Mouse (Mus musculus): ENCODE data around the gene Snorc. TPM values are rescaled to one million over a fixed set of nuclear protein-coding genes. Genes with fewer than 3 reads are reported as not detected.

Snorc gene
- polyA plus RNA-seq, 1 experiment from 2014 or later: 1.8 TPM

- no peaks in the 10 kb centered on the region for H3K9me3 ChIP-seq (ENCODE audit: control insufficient read depth, low read length)
- no peaks in the 10 kb centered on the region for H3K27me3 ChIP-seq (ENCODE audit: control insufficient read depth, insufficient read depth, low read length)
- H3K27ac ChIP-seq (ENCODE audit: low read depth, low read length): no peak overlapping the region
- no peak overlapping the region for H3K4me2 ChIP-seq (ENCODE audit: low read depth, low read length)
- no peak overlapping the region for H3K4me3 ChIP-seq (ENCODE audit: low read depth, low read length)
- H3K36me3 ChIP-seq (ENCODE audit: control insufficient read depth, insufficient read depth, low read length): no peaks in the 10 kb centered on the region
- no peak for ATAC-seq (ENCODE audit: low read depth)
- no peak overlapping the region for H3K9ac ChIP-seq (replicated peaks; ENCODE audit: low read depth, low read length)
- peaks cover 4% of the 10 kb centered on the region for H3K4me1 ChIP-seq (ENCODE audit: control insufficient read depth, insufficient read depth, low read length)
- WGBS: 64% methylated on average over 6 of the region's 6 CpGs
Measured at GRCm38 (mm10) chr1:87507857-87508256, 37.8 kb downstream of the Snorc start.

- Histone ChIP-seq H3K4me2 (ENCODE audit: low read depth, low read length) (peak overlapping the region; percentile 94), H3K4me3 (ENCODE audit: low read depth, low read length) (peak overlapping the region; percentile 72), H3K4me1 (ENCODE audit: control insufficient read depth, insufficient read depth, low read length) (peaks cover 4% of the 10 kb centered on the region), H3K27ac (ENCODE audit: low read depth, low read length) (no peak overlapping the region), H3K27me3 (ENCODE audit: control insufficient read depth, insufficient read depth, low read length) (no peaks in the 10 kb centered on the region), H3K9ac (replicated peaks; ENCODE audit: low read depth, low read length) (peak overlapping the region; percentile 73; the same call in 1 of the 2 replicates), H3K36me3 (ENCODE audit: control insufficient read depth, insufficient read depth, low read length) (no peaks in the 10 kb centered on the region), H3K9me3 (ENCODE audit: control insufficient read depth, low read length) (no peaks in the 10 kb centered on the region)
- ATAC-seq (ENCODE audit: low read depth): no peak
- WGBS: 19% methylated on average over 26 of the region's 26 CpGs
Measured at GRCm38 (mm10) chr1:87508591-87509560, 38.8 kb downstream of the Snorc start.

GRCm38 (mm10) chr1:87509561-87510165 is 39.6 kb downstream of the Snorc start, which contains the start of gene Neu2:
TSS of gene Neu2 (plus strand) at chr1:87509889.
- no peaks in the 10 kb centered on the region for H3K9me3 ChIP-seq (ENCODE audit: control insufficient read depth, low read length)
- peaks cover 4% of the 10 kb centered on the region for H3K4me1 ChIP-seq (ENCODE audit: control insufficient read depth, insufficient read depth, low read length)
- peak within 1 kb of the TSS; percentile 72 for H3K4me3 ChIP-seq (ENCODE audit: low read depth, low read length)
- peak within 1 kb of the TSS; percentile 73 for H3K9ac ChIP-seq (replicated peaks; ENCODE audit: low read depth, low read length)
- peak within 1 kb of the TSS; percentile 94 for H3K4me2 ChIP-seq (ENCODE audit: low read depth, low read length)
- no peaks in the 10 kb centered on the region for H3K36me3 ChIP-seq (ENCODE audit: control insufficient read depth, insufficient read depth, low read length)
- H3K27ac ChIP-seq (ENCODE audit: low read depth, low read length): no peak within 1 kb of the TSS
- 0 out of 2 replicates have a peak, but pooled peaks have one; percentile 34 for ATAC-seq (ENCODE audit: low read depth)
- no peaks in the 10 kb centered on the region for H3K27me3 ChIP-seq (ENCODE audit: control insufficient read depth, insufficient read depth, low read length)
- 1% methylated on average over 55 of the region's 56 CpGs for WGBS

GRCm38 (mm10) chr1:87510166-87510691 is 40.2 kb downstream of the Snorc start:
- peak; percentile 89 for ATAC-seq (ENCODE audit: low read depth)

GRCm38 (mm10) chr1:87510845-87511244 is 40.8 kb downstream of the Snorc start:
- H3K9ac ChIP-seq (replicated peaks; ENCODE audit: low read depth, low read length): no peak overlapping the region
- ATAC-seq (ENCODE audit: low read depth): 0 out of 2 replicates have a peak, but pooled peaks have one; percentile 2
- 16% methylated on average over 5 of the region's 5 CpGs for WGBS

More at GRCm38 (mm10) chr1:87510166-87510691, 40.2 kb downstream of the Snorc start:
- Histone ChIP-seq H3K4me2 (ENCODE audit: low read depth, low read length) (peak overlapping the region; percentile 94), H3K4me1 (ENCODE audit: control insufficient read depth, insufficient read depth, low read length) (peaks cover 4% of the 10 kb centered on the region), H3K27ac (ENCODE audit: low read depth, low read length) (no peak overlapping the region), H3K4me3 (ENCODE audit: low read depth, low read length) (peak overlapping the region; percentile 72), H3K27me3 (ENCODE audit: control insufficient read depth, insufficient read depth, low read length) (no peaks in the 10 kb centered on the region), H3K36me3 (ENCODE audit: control insufficient read depth, insufficient read depth, low read length) (no peaks in the 10 kb centered on the region), H3K9me3 (ENCODE audit: control insufficient read depth, low read length) (no peaks in the 10 kb centered on the region), H3K9ac (replicated peaks; ENCODE audit: low read depth, low read length) (peak overlapping the region; percentile 73)
- WGBS: 1% methylated on average over 37 of the region's 61 CpGs

GRCm38 (mm10) chr1:87520467-87520866 is 50.4 kb downstream of the Snorc start:
- H3K4me2 ChIP-seq (ENCODE audit: low read depth, low read length): no peak overlapping the region
- H3K4me3 ChIP-seq (ENCODE audit: low read depth, low read length): no peak overlapping the region

More at GRCm38 (mm10) chr1:87510845-87511244, 40.8 kb downstream of the Snorc start:
- Histone ChIP-seq H3K4me3 (ENCODE audit: low read depth, low read length) (peak overlapping the region; percentile 72), H3K4me2 (ENCODE audit: low read depth, low read length) (peak overlapping the region; percentile 94), H3K9me3 (ENCODE audit: control insufficient read depth, low read length) (no peaks in the 10 kb centered on the region), H3K27ac (ENCODE audit: low read depth, low read length) (no peak overlapping the region), H3K4me1 (ENCODE audit: control insufficient read depth, insufficient read depth, low read length) (peaks cover 4% of the 10 kb centered on the region), H3K36me3 (ENCODE audit: control insufficient read depth, insufficient read depth, low read length) (no peaks in the 10 kb centered on the region), H3K27me3 (ENCODE audit: control insufficient read depth, insufficient read depth, low read length) (no peaks in the 10 kb centered on the region)

GRCm38 (mm10) chr1:87521523-87521922 is 51.5 kb downstream of the Snorc start:
- Histone ChIP-seq H3K27ac (ENCODE audit: low read depth, low read length) (no peak overlapping the region), H3K27me3 (ENCODE audit: control insufficient read depth, insufficient read depth, low read length) (no peaks in the 10 kb centered on the region), H3K9me3 (ENCODE audit: control insufficient read depth, low read length) (no peaks in the 10 kb centered on the region), H3K9ac (replicated peaks; ENCODE audit: low read depth, low read length) (no peak overlapping the region), H3K36me3 (ENCODE audit: control insufficient read depth, insufficient read depth, low read length) (no peaks in the 10 kb centered on the region), H3K4me2 (ENCODE audit: low read depth, low read length) (no peak overlapping the region), H3K4me1 (ENCODE audit: control insufficient read depth, insufficient read depth, low read length) (no peaks in the 10 kb centered on the region), H3K4me3 (ENCODE audit: low read depth, low read length) (no peak overlapping the region)
- 59% methylated on average over 1 of the region's 1 CpGs for WGBS
- no peak for ATAC-seq (ENCODE audit: low read depth)

More at GRCm38 (mm10) chr1:87520467-87520866, 50.4 kb downstream of the Snorc start:
- Histone ChIP-seq H3K4me1 (ENCODE audit: control insufficient read depth, insufficient read depth, low read length) (no peaks in the 10 kb centered on the region), H3K36me3 (ENCODE audit: control insufficient read depth, insufficient read depth, low read length) (no peaks in the 10 kb centered on the region), H3K9ac (replicated peaks; ENCODE audit: low read depth, low read length) (no peak overlapping the region), H3K27ac (ENCODE audit: low read depth, low read length) (no peak overlapping the region), H3K9me3 (ENCODE audit: control insufficient read depth, low read length) (no peaks in the 10 kb centered on the region), H3K27me3 (ENCODE audit: control insufficient read depth, insufficient read depth, low read length) (no peaks in the 10 kb centered on the region)
- no peak for ATAC-seq (ENCODE audit: low read depth)

- H3K4me3 ChIP-seq (ENCODE audit: low read depth, low read length): no peak overlapping the region
- H3K9ac ChIP-seq (replicated peaks; ENCODE audit: low read depth, low read length): no peak overlapping the region
- 92% methylated on average over 7 of the region's 7 CpGs for WGBS
- ATAC-seq (ENCODE audit: low read depth): no peak
- no peak overlapping the region for H3K27ac ChIP-seq (ENCODE audit: low read depth, low read length)
- H3K4me1 ChIP-seq (ENCODE audit: control insufficient read depth, insufficient read depth, low read length): no peaks in the 10 kb centered on the region
- H3K27me3 ChIP-seq (ENCODE audit: control insufficient read depth, insufficient read depth, low read length): no peaks in the 10 kb centered on the region
- no peaks in the 10 kb centered on the region for H3K9me3 ChIP-seq (ENCODE audit: control insufficient read depth, low read length)
- no peak overlapping the region for H3K4me2 ChIP-seq (ENCODE audit: low read depth, low read length)
- no peaks in the 10 kb centered on the region for H3K36me3 ChIP-seq (ENCODE audit: control insufficient read depth, insufficient read depth, low read length)
Measured at GRCm38 (mm10) chr1:87525041-87525440, 55.0 kb downstream of the Snorc start.
